Comparison of ENCODE assay signal across 24 mouse cellular contexts in genomic region chr17:13730980-13731726, GRCm38 (mm10). TPM values are rescaled to one million over a fixed set of nuclear protein-coding genes. Genes with fewer than 3 reads are reported as not detected.
"Had no signal": no experiment of that assay in that cellular context is flagged by ENCODE, and none has a peak within 500 bp of the region (broad histone marks: within the 10 kb centered on the region; RNA-seq: fewer than 3 reads in every experiment).

No protein-coding gene starts in this region.

- DNase-seq: kidney, adult 8-10 months; layer of hippocampus, postnatal 36 days; liver; lung, adult 18-20 months; lung, postnatal 10 days; lung, postnatal 36 days; retina, postnatal 1 day; right cerebral cortex, postnatal 25 days; spleen, adult 18-20 months; thymus, postnatal 25 days had no signal

- H3K9ac ChIP-seq: limb, embryonic 13.5 days; liver, embryonic 12.5 days; liver, embryonic 15.5 days; lung, embryonic 15.5 days; midbrain, embryonic 13.5 days; neural tube, embryonic 13.5 days; stomach, embryonic 15.5 days had no signal

- H3K4me2 ChIP-seq: limb, embryonic 13.5 days; liver, embryonic 12.5 days; liver, embryonic 15.5 days; lung, embryonic 15.5 days; midbrain, embryonic 13.5 days; neural tube, embryonic 13.5 days; stomach, embryonic 15.5 days had no signal

- H3K4me3 ChIP-seq: limb, embryonic 10.5 days; limb, embryonic 13.5 days; liver, embryonic 12.5 days; liver, embryonic 15.5 days; lung, embryonic 15.5 days; megakaryocyte, embryonic 14.5 days; midbrain, embryonic 10.5 days; midbrain, embryonic 13.5 days; myocyte; neural tube, embryonic 13.5 days; stomach, embryonic 15.5 days had no signal

- ATAC-seq: liver, embryonic 12.5 days; midbrain, embryonic 13.5 days; midbrain, embryonic 16.5 days had no signal

- H3K9me3 ChIP-seq: limb, embryonic 10.5 days; limb, embryonic 13.5 days; liver, embryonic 12.5 days; liver, embryonic 15.5 days; lung, embryonic 15.5 days; megakaryocyte, embryonic 14.5 days; midbrain, embryonic 10.5 days; midbrain, embryonic 13.5 days; neural tube, embryonic 13.5 days; stomach, embryonic 15.5 days had no signal

- H3K27me3 ChIP-seq: limb, embryonic 13.5 days; liver, embryonic 15.5 days; lung, embryonic 15.5 days; midbrain, embryonic 13.5 days; neural tube, embryonic 13.5 days; stomach, embryonic 15.5 days had no signal

- H3K27ac ChIP-seq: limb, embryonic 13.5 days; liver, embryonic 12.5 days; liver, embryonic 15.5 days; lung, embryonic 15.5 days; midbrain, embryonic 13.5 days; neural tube, embryonic 13.5 days had no signal

- H3K4me1 ChIP-seq: liver, embryonic 12.5 days; liver, embryonic 15.5 days; megakaryocyte, embryonic 14.5 days; midbrain, embryonic 10.5 days; neural tube, embryonic 13.5 days had no signal

- H3K36me3 ChIP-seq: limb, embryonic 10.5 days; limb, embryonic 13.5 days; liver, embryonic 12.5 days; liver, embryonic 15.5 days; lung, embryonic 15.5 days; midbrain, embryonic 10.5 days; midbrain, embryonic 13.5 days; neural tube, embryonic 13.5 days; stomach, embryonic 15.5 days had no signal

RNA-seq across cellular contexts. Expression of gene Tcte2, which starts 30.5 kb away (rescaled TPM):
- total RNA-seq: monocyte, adult 5-6 weeks; neutrophil, adult 5-6 weeks had no signal
